Mouse (Mus musculus) thymus, adult 2 months (tissue): ENCODE measurements around the gene Fam53b.

Source experiments
- CTCF ChIP-seq: fragments of 200-500 bp; IDR thresholded peaks from 2 replicates; pipeline ENCODE4 v1.5.1; 2012; ENCODE audit warnings: mild to moderate bottlenecking, control low read depth, low read length, moderate library complexity, borderline replicate concordance; ENCODE audit not compliant: control insufficient read depth, poor library complexity, insufficient read depth; ENCODE audit errors: extremely low read depth
- POLR2A ChIP-seq: fragments of 200-500 bp; IDR thresholded peaks from 2 replicates; pipeline ENCODE4 v1.6.1; 2012; ENCODE audit warnings: mild to moderate bottlenecking, low read length, control low read depth, moderate library complexity; ENCODE audit not compliant: control insufficient read depth, poor library complexity, insufficient read depth; ENCODE audit errors: extremely low read depth

DNA sequence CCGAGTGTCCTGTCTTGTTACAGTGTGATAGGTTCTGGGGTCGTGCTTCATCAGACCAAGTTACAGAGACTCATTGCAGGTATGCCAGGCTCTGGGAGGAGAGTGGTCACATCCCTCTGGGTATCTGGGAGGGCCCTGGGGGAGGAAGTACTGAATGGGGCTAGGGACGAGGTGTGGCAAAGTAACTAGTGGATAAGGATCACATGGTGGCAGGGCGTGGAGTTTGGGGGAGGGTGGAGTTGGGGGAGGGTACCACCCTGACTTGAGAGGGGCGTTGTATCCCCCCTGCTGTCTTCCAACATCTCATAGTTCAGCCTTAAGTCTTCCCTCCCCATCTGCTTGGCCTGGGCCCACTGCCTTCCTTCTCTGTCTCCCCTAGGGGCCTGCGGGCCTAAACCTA, 134.1 kb downstream of the Fam53b start:
- no peak for TF ChIP-seq POLR2A
- TF ChIP-seq CTCF, result no peak
